Mouse (Mus musculus) Patski (cell line): ENCODE measurements around the gene 2010109A12Rik. TPM values are rescaled to one million over a fixed set of nuclear protein-coding genes. Genes with fewer than 3 reads are reported as not detected.

ENCODE experiments used
- ATAC-seq: fragments of 100-300 bp; one replicate; pipeline ENCODE4 v1.8.0; 2021
- CTCF ChIA-PET: fragments of 350-600 bp; sonication (Branson Sonifier 250); formaldehyde crosslinking; loops from one replicate; lab custom pipeline; 2022; ENCODE audit warnings: inconsistent platforms; lab: Charles Lee
- POLR2A ChIA-PET: fragments of 350-600 bp; sonication (Branson Sonifier 250); formaldehyde crosslinking; loops from one replicate; lab custom pipeline; 2022; ENCODE audit warnings: antibody characterized with exemption, inconsistent platforms; lab: Charles Lee
- DNase-seq: peaks from one replicate; pipeline ENCODE4 v3.0.0-alpha.2; 2011; ENCODE audit warnings: low read depth, low spot score
- H3K27me3 ChIP-seq: fragments of 371-371 bp; one replicate; pipeline ENCODE4 v1.5.1; 2021
- CTCF ChIP-seq: fragments of 100-300 bp; IDR thresholded peaks from one replicate; pipeline ENCODE4 v1.5.1; 2021
- in situ Hi-C: fragments of 300-500 bp; cut with MboI; formaldehyde crosslinking; loops from 3 replicates; pipeline ENCODE4 v1.11.1; 2018; ENCODE audit warnings: low pct_unique_long_range_greater_than_20kb, mixed read lengths
- polyA plus RNA-seq: library from polyadenylated mRNA; unstranded; gene quantifications from one replicate; pipeline ENCODE4 v1.2.3, GENCODE M21; 2021

The 2010109A12Rik gene
- polyA plus RNA-seq, result 0.17 TPM

- in situ Hi-C loops, result loop anchor here (5.0 to 25.0 kb wide), 2 partner anchors 61 to 231 kb away; partner anchors contain the start of gene Ccng2
- DNase-seq (peak; percentile 93), ATAC-seq (peak; percentile 97)
- ChIA-PET POLR2A (interaction anchor here (0.7 to 2.5 kb wide), 6 partner anchors 10 to 740 kb away, joined by 3 to 12 read pairs (median 6); no protein-coding TSS in a partner anchor), CTCF (interaction anchor here (0.7 to 2.6 kb wide), 4 partner anchors 10 to 257 kb away, joined by 3 to 10 read pairs (median 6); no protein-coding TSS in a partner anchor)
- no peaks in the 10 kb centered on the region for H3K27me3 ChIP-seq
- TF ChIP-seq CTCF, result no peak
Measured at GRCm38 (mm10) chr5:93206109-93207005, at the start of gene 2010109A12Rik, which contains the start of gene Ccni. Gene 2010109A12Rik (plus strand): TSS chr5:93206518. Gene Ccni (minus strand): TSS chr5:93206495.

DNA sequence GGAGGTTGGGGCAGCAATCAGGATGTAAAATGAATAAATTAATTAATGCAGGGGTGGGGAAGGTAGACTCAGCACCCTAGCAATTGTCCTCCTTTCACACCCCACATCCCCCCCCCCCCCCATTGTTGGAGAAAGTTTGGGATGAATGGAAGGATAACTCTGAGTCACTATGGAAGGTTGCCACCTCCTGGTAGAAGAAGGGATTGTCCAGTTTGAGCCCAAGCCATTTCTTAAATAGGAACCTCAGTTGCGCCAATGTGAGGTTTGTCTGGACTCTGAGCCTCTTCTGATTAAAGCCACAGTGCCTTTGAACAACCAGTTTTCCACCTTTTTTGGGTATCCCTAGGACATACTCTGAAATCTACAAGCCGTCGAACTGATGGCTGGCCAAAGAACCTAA, 42.8 kb upstream of the 2010109A12Rik start:
- TF ChIP-seq CTCF, result peak; percentile 70
- POLR2A ChIA-PET, result no interaction called here
- DNase-seq (no peak), ATAC-seq (peak; percentile 45)
- in situ Hi-C loops, result loop anchor here (5.0 to 10.0 kb wide), 3 partner anchors 71 to 481 kb away; partner anchors contain the start of genes Sept11 and Shroom3
- H3K27me3 ChIP-seq, result no peaks in the 10 kb centered on the region
- CTCF ChIA-PET, result interaction anchor here (1.0 to 2.8 kb wide), 3 partner anchors 13 to 176 kb away, joined by 3 to 7 read pairs (median 3); no protein-coding TSS in a partner anchor

DNA sequence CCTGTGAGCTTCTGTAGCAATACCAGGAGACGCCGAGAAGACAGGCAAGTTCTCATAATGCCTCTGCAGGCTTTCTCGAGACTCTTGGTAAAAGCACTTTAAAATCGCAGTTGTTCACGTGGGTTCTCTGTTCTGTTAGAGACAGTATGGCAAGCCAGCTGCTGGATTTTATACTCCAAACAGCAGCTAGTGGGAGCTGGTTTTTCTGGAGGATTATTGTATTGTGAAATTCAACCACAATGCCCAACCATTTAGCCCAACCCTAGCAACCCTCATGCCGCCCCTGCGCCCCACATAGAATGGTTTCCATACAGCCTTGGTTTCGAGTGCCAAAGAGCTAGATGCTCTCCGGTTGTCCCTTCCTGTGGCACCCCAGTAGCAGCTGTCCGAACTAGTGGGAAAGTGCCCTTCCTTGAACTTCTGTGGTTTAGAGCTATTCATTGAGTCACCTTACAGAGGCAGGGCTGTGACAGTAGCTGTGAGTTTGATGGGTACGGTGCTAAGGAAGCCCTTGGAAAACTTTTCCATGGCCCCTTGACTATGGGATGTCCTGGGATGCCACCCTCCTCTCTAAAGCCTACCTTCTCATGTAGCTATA, 38.3 kb upstream of the 2010109A12Rik start:
- POLR2A ChIA-PET, result interaction anchor here (3.0 kb wide), 1 partner anchor 11 kb away, joined by 11 read pairs; no protein-coding TSS in a partner anchor
- ATAC-seq (no peak), DNase-seq (no peak)
- in situ Hi-C loops, result loop anchor here (10.0 kb wide), 1 partner anchor 163 kb away; no protein-coding TSS in a partner anchor
- TF ChIP-seq CTCF, result peak; percentile 53
- H3K27me3 ChIP-seq, result no peaks in the 10 kb centered on the region
- CTCF ChIA-PET, result interaction anchor here (0.6 to 2.9 kb wide), 12 partner anchors 9 to 180 kb away, joined by 3 to 12 read pairs (median 4); partner anchors contain the start of gene Sept11

GRCm38 (mm10) chr5:93168654-93169053, 37.7 kb upstream of the 2010109A12Rik start:
- ChIA-PET POLR2A (interaction anchor here (3.0 kb wide), 1 partner anchor 10 kb away, joined by 11 read pairs; no protein-coding TSS in a partner anchor), CTCF (interaction anchor here (1.0 to 2.9 kb wide), 11 partner anchors 9 to 440 kb away, joined by 3 to 12 read pairs (median 5); partner anchors contain the start of gene Sept11)
- in situ Hi-C loops, result loop anchor here (10.0 kb wide), 1 partner anchor 164 kb away; no protein-coding TSS in a partner anchor
- TF ChIP-seq CTCF, result no peak
- DNase-seq (no peak), ATAC-seq (no peak)
- H3K27me3 ChIP-seq, result no peaks in the 10 kb centered on the region

- TF ChIP-seq CTCF, result no peak
- in situ Hi-C loops, result no loop called here
- DNase-seq (no peak), ATAC-seq (no peak)
- CTCF ChIA-PET, result interaction anchor here (1.3 kb wide), 1 partner anchor 44 kb away, joined by 3 read pairs; no protein-coding TSS in a partner anchor
- H3K27me3 ChIP-seq, result no peaks in the 10 kb centered on the region
- POLR2A ChIA-PET, result no interaction called here
Measured at GRCm38 (mm10) chr5:93171420-93171819, 34.9 kb upstream of the 2010109A12Rik start.

GRCm38 (mm10) chr5:93172536-93172935, 33.8 kb upstream of the 2010109A12Rik start:
- in situ Hi-C loops, result no loop called here
- no peak for ATAC-seq
- no peak for TF ChIP-seq CTCF
- H3K27me3 ChIP-seq, result no peaks in the 10 kb centered on the region
- no peak for DNase-seq
- ChIA-PET POLR2A (interaction anchor here (0.6 kb wide), 1 partner anchor 78 kb away, joined by 3 read pairs; no protein-coding TSS in a partner anchor), CTCF (interaction anchor here (1.3 kb wide), 1 partner anchor 12 kb away, joined by 6 read pairs; no protein-coding TSS in a partner anchor)

- in situ Hi-C loops, result no loop called here
- no peak for ATAC-seq
- H3K27me3 ChIP-seq, result no peaks in the 10 kb centered on the region
- TF ChIP-seq CTCF, result no peak
- ChIA-PET CTCF (interaction anchor here (0.9 to 1.8 kb wide), 3 partner anchors 9 to 446 kb away, joined by 3 to 5 read pairs (median 3); no protein-coding TSS in a partner anchor), POLR2A (no interaction called here)
- no peak for DNase-seq
Measured at GRCm38 (mm10) chr5:93174675-93175074, 31.6 kb upstream of the 2010109A12Rik start.

DNA sequence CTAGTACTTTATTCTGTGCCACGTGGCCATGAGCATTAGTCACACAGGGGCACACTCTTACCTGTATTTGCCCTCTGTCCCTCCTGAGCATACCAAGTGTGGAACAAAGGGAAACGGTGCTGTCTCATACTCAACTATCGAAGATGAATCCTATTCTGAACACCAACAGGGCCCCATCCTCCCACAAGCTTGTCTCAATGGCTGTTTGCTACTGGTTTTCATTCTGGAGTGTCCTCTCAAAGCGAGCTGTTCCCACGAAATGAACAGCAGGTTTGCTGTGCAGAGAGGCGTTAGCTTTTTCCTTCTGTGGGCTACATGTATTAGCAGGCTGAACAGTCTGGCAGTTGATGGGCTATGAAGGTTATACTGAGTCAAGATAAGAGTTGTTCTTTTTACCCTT, 27.7 kb upstream of the 2010109A12Rik start:
- TF ChIP-seq CTCF, result no peak
- in situ Hi-C loops, result no loop called here
- no peak for ATAC-seq
- ChIA-PET POLR2A (interaction anchor here (3.0 to 3.6 kb wide), 2 partner anchors 10 to 89 kb away, joined by 11 to 12 read pairs; partner anchors contain the start of gene Ccng2), CTCF (interaction anchor here (0.9 to 4.2 kb wide), 9 partner anchors 10 to 148 kb away, joined by 3 to 13 read pairs (median 3); no protein-coding TSS in a partner anchor)
- DNase-seq, result no peak
- no peaks in the 10 kb centered on the region for H3K27me3 ChIP-seq

GRCm38 (mm10) chr5:93180252-93180651, 26.1 kb upstream of the 2010109A12Rik start:
- ChIA-PET POLR2A (interaction anchor here (3.0 to 3.6 kb wide), 2 partner anchors 11 to 87 kb away, joined by 11 to 12 read pairs; partner anchors contain the start of gene Ccng2), CTCF (interaction anchor here (0.7 to 4.2 kb wide), 11 partner anchors 8 to 148 kb away, joined by 3 to 13 read pairs (median 5); no protein-coding TSS in a partner anchor)
- peak; percentile 55 for TF ChIP-seq CTCF
- H3K27me3 ChIP-seq, result no peaks in the 10 kb centered on the region
- peak; percentile 40 for ATAC-seq
- in situ Hi-C loops, result no loop called here
- DNase-seq, result no peak
